Mouse (Mus musculus) large intestine, adult 2 months (tissue): Measurements from ENCODE around the gene Slc8a1. TPM values are rescaled to one million over a fixed set of nuclear protein-coding genes. Genes with fewer than 3 reads are reported as not detected.

Experiments used
- DNase-seq: peaks from one replicate; pipeline ENCODE4 v3.0.0-alpha.2; 2012; ENCODE audit warnings: low read depth, low spot score
- WGBS: fragments of 180-500 bp; shearing (Covaris S2); methylation state at CpG from one replicate; pipeline ENCODE4 v1.1.7; 2018; 5-methylcytosine and 5-hydroxymethylcytosine counted together
- polyA plus RNA-seq: library from polyadenylated mRNA; depleted of rRNA; stranded (reverse); fragments of >200 nt; gene quantifications from 2 replicates; pipeline ENCODE4 v1.2.3, GENCODE M21; 2012

Slc8a1 gene
- polyA plus RNA-seq, 1 experiment = 2.0 TPM

- DNase-seq = no peak
- 84% methylated on average over 5 of the region's 5 CpGs for WGBS
These were observed 151.4 kb downstream of the Slc8a1 start for GRCm38 (mm10) chr17:81586759-81587158.

DNA sequence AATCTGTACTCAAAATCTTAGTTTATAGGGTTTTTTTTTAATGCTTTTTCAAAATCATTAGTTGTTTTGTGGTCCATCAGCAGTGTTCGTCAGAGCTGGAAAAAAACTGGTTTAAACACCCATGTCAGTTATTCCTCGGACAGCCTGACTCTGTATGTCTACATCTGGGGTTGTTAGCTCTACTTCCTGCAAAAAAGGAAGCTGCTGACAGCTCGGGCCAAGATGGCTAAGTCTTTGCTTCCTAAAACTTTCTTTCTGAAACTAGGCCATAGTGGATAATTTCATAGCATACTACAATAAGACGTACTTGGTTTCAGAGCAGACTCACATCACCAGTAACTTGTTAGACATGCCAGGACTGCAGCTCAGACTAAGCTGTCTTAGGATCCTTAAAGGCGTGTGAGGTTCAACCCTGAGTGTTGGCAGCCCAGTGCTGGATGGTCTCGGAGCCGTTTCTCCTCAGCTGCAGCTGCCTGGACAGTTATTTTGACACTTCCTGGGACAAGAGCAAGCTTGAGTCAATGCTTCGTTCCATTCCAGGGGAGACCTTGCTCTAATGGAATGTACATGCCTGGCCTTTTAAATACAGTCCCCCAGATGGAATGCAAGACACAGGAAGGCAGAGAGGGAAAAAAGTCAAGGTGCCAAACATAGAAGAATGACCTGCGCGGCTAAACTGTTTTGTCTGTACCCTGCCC lies 158.3 kb downstream of the Slc8a1 start:
- 60% methylated on average over 10 of the region's 10 CpGs for WGBS
- DNase-seq = no peak

DNA sequence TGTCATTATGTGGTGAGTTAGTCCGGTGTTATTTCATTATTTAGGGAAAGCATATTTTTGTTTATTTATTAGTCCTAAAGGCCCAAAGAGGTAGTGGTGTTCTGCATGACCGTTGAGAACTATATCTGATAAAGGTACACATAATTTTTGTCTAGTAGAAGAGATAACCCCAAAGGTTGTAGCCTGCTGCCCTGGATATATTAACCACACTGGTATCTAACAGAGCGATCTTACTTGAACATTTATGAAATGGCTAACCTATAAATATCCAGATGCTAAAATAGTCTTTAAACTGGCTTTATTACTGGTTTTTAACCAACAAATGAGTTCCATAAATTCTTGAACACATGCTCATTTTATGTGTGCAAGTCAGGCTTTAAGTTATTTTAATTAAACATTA lies 161.3 kb downstream of the Slc8a1 start:
- no peak for DNase-seq
- WGBS = 92% methylated on average over 3 of the region's 3 CpGs

DNA sequence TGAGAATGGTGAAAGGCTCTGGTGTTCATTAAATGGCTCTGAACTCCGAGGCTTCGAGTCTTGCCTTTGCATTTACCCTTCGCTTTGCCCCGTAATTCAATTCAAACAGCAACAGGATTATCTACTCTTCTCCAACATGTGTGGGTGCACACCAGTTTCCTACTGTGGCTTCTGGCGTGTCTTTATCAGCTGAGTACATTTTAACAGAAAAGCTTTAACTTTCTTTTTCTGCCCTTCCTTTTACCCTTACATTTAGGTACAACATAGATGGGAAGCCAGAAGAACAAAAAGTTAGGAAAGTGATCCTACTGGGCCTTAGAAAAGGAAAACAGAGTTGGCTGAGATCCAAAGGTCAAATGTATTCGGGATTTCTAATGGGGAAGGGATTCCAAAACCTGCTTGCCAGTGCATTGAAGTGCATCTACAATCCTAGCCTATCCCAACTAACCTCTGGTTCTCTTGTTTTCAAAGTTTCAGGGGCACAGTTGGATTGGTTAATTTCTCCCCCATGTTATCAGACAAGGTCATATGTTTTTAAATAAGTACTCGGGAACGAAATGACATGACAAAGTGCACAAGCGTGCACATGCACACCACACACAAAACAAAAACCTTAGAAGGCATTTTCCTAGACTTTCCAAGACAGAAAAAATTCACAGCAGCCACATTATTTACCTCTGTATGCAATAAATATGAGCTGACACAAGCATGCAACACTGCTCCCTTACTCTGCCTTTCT lies 172.4 kb downstream of the Slc8a1 start:
- DNase-seq = no peak
- WGBS = 86% methylated on average over 9 of the region's 9 CpGs

DNA sequence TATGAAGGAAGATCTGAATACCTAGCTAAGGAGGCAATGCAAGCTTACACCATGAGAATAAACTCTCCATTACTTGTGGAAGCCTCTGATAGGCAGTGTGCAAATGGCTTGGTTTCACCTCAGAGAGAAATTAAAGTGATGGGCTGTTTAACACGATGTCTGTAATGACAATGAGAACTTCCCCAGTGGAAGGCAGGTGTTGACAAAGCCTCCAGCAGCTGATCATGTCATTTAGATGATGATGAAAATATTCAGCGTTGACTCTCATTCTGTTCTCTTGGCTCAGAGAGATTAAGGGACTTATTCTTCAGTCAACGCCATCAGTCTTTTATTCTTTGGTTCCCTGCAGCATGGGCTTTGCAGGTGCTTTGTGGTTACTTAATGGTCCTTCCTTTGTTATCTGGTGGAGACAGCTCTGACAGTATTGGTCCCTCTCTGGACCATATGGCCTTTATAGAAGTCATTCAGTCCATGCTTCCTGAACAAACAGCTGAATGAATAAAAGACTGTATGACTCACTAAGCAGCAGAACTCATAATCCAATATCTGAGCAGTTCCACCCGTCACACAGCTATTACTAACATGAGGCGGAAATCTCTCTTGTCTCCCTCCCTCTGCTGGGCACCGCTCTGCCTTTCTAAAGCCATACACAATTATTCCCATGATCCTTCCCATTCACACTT lies 184.0 kb downstream of the Slc8a1 start:
- peak; percentile 38 for DNase-seq
- WGBS = 28% methylated on average over 6 of the region's 6 CpGs

- peak; percentile 48 for DNase-seq
- 47% methylated on average over 6 of the region's 6 CpGs for WGBS
These were observed 186.1 kb downstream of the Slc8a1 start for GRCm38 (mm10) chr17:81551856-81552635.

- WGBS = 55% methylated on average over 3 of the region's 3 CpGs
- no peak for DNase-seq
These were observed 187.3 kb downstream of the Slc8a1 start for GRCm38 (mm10) chr17:81550864-81551263.

GRCm38 (mm10) chr17:81548016-81548415 lies 190.2 kb downstream of the Slc8a1 start:
- no peak for DNase-seq
- 76% methylated on average over 4 of the region's 4 CpGs for WGBS

DNA sequence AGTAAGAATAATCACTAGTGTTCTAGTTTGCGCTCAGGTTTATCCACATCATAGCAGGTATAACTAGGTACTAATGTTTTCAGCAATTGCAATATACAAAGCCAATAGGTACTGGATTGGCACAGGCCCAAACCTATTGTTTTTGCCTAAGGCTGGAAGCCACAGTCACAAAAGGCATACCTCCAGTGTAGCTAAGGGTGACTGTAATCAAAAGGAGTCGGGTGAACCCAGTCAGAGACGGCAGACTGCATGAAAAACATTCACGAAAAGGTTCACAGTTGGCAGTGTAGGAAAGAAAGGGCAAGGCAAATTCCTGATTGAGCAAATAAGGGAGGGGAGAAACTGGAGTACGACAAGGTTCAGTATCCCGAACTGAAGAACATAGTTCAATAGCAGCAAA lies 191.7 kb downstream of the Slc8a1 start:
- no peak for DNase-seq
- 60% methylated on average over 6 of the region's 6 CpGs for WGBS

GRCm38 (mm10) chr17:81546012-81546411 lies 192.2 kb downstream of the Slc8a1 start:
- no peak for DNase-seq
- 89% methylated on average over 5 of the region's 5 CpGs for WGBS

DNA sequence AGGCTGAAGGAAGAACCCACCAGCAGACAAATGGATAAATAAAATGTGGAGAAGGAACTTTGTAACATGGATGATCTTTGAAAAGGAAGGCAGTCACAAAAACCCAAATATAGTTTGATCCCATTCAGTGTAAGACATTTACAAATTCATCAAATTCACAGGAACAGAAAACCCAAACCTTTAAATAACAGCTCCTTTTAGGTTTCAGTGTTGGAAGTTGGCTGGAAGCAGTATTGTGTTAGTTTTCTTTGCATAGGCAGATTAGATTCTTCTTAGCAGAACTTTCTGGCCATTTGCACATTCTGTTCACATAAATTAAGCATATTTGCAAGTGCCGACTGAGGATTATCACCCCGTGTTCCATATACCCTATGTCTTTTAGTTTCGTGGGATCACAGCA lies 193.3 kb downstream of the Slc8a1 start:
- no peak for DNase-seq
- WGBS = 82% methylated on average over 3 of the region's 3 CpGs

GRCm38 (mm10) chr17:81542313-81543185 lies 195.6 kb downstream of the Slc8a1 start:
- no peak for DNase-seq
- WGBS = 83% methylated on average over 12 of the region's 12 CpGs

DNA sequence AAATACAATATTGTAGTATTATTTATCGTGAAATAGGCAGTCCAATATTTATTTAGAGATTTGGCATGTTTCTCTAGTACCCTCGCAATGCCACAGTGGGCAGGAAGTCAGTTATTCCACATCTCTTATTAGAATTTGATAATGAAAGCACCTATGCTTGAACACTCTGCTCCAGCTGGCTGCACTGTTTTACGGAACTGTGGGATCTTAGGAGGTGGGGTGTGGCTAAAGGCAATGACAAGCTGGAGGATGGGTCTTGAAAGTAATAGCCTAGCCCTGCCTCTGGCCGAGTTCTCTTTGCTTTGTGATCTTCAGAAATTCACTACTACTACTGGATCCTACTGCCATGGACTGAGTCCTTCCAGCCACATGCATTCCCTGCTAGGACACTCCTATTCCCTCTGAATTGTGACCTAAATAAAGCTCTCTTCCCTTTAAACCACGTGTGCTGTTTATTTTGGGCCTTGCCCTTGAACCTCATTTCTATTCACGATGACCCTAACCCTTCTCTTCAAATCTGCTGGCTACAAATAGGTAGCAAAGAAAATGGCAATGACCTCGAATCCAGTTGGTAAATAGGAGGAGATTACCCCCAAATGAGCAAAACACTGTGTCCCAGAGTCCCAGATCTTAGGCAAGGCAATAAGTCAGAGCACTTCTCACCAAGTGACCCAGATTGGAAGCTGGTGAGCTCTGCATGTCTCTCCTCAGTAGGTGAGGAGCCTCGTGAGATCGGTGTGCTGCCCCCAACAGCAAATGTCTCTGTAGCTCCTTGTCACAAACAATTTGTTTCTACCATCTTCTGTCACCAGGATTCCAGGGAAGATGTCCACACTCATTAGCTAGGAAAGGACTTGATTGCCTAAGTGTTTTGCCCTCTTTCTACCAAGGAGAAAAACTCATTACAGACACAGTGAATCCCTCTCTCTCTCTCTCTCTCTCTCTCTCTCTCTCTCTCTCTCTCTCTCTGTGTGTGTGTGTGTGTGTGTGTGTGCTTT lies 199.7 kb downstream of the Slc8a1 start:
- 49% methylated on average over 9 of the region's 9 CpGs for WGBS

DNA sequence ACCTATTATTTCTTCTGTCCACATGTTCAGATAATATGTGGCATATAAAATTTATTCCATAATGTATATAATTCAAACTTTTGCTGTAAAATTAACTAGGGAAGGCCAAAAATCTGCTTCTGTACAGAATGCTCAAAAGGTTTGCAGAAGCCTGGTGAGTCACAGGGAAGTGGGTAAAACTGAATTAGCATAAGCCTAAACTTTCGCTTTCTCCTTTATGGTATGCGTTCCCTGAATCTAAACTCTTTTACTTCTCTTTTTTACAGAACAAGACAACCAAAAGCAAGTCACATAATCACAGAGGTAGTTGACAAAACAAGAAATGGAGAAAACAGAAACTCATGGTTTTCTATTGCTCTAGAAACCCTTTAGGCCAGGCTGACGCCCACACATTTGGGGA lies 202.1 kb downstream of the Slc8a1 start:
- DNase-seq = no peak
- 79% methylated on average over 3 of the region's 3 CpGs for WGBS

More for the DNA sequence above, 199.7 kb downstream of the Slc8a1 start:
- no peak for DNase-seq

DNA sequence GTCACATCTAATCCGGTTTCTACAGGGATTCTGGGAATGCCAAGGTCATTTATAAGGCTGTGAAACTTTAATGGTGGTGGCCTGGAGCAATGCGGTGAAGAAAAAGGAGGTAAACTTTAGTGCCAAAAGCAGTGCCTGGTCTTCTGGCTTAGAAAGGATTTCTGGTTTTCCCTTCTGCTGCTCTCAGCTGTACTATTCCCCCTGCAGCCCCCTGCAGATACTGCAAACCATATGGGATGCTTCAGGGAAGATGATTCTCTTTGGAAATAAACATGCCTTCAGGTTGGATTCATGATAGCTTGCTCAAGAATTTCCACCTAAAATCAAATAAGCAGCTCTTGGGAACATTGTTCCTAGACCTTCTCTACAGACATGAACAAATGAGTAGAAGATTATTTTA lies 208.3 kb downstream of the Slc8a1 start:
- no peak for DNase-seq
- WGBS = 71% methylated on average over 2 of the region's 2 CpGs

DNA sequence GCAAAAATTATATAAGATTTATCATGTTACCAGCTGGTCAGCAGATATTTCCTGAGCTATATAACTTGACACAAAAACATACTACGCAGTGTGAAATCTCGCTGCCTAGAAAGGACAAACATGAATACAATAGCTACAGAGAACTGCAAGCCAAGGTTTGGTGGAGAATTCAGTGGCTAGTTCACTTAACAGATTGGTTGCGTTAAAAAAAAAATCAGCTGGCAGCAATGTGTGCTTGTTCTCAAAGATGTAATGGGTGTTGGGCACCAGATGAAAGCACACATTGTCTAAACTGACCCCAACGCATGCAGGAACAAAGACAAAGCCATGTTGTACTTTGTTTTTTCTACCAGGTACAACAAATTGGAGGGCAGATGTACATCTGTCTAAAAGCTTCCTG lies 209.2 kb downstream of the Slc8a1 start:
- WGBS = 58% methylated on average over 4 of the region's 4 CpGs
- DNase-seq = no peak

DNA sequence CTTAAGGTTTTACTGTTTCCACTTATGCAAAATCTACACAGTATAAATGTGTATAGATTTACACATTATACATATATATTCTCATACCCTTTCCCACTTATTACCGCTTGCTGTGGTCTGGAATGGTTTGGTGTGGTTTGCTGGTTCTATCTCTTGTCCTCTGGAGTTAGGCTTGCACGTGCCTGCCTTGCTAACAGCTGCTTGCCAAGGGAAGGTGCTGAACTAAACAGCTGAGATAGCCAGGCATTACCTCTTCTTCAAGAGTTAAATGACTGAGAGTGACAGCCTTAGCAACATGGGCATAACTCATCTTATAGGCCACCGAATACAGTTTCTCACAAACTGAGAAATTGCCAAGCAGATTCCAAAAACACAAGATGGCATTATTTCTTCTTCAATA lies 211.7 kb downstream of the Slc8a1 start:
- WGBS = 93% methylated on average over 3 of the region's 3 CpGs
- no peak for DNase-seq

DNA sequence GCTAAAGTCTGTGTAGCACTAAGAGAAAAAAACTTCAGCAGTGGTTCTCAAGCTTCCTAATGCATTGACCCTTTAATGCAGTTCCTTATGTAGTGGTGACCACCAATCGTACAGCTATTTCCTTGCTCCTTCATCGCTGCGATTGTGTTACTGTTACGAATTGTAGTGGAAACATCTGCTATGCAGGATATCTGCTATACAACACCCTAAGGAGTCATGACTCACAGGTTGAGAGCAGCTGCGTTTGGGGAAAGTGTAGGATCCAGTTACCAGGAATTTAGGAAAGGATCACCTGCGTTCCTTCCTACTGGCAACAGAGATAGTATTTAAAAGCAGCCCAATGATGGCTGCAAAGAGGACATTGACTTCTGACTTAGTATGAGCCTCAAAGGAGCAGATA lies 213.4 kb downstream of the Slc8a1 start:
- no peak for DNase-seq
- WGBS = 79% methylated on average over 6 of the region's 6 CpGs
